Mouse (Mus musculus) forebrain, embryonic 12.5 days (tissue): Measurements from ENCODE around the gene Phospho1. TPM values are rescaled to one million over a fixed set of nuclear protein-coding genes. Genes with fewer than 3 reads are reported as not detected.
"Not testable (repeated sequence)": the region's sequence is repeated elsewhere in the genome, so short reads cannot be mapped to it uniquely, and the experiment has no call there.

Source experiments
- ATAC-seq: fragments of 200-750 bp; cut with Nextera tagmentation; 2 replicates; pipeline ENCODE4 v1.8.0; 2017; ENCODE audit warnings: moderate TSS enrichment; ENCODE audit not compliant: low FRiP score
- H3K27ac ChIP-seq: fragments of 300-500 bp; sonication (generic); 2 replicates; pipeline ENCODE4 v1.5.1; 2016; ENCODE audit warnings: mild to moderate bottlenecking
- H3K27me3 ChIP-seq: fragments of 300-500 bp; sonication (generic); 2 replicates; pipeline ENCODE4 v1.6.1; 2016; ENCODE audit warnings: mild to moderate bottlenecking
- H3K36me3 ChIP-seq: fragments of 300-500 bp; sonication (generic); replicated peaks from 2 replicates; pipeline ENCODE4 v1.6.1; 2016; ENCODE audit warnings: mild to moderate bottlenecking
- H3K4me1 ChIP-seq: fragments of 300-500 bp; sonication (generic); 2 replicates; pipeline ENCODE4 v1.6.1; 2016
- H3K4me2 ChIP-seq: fragments of 300-500 bp; sonication (generic); 2 replicates; pipeline ENCODE4 v1.6.1; 2016; ENCODE audit warnings: mild to moderate bottlenecking, moderate library complexity
- H3K4me3 ChIP-seq: fragments of 300-500 bp; sonication (generic); replicated peaks from 2 replicates; pipeline ENCODE4 v1.5.1; 2016; ENCODE audit warnings: mild to moderate bottlenecking
- H3K9ac ChIP-seq: fragments of 300-500 bp; sonication (generic); 2 replicates; pipeline ENCODE4 v1.6.1; 2016; ENCODE audit warnings: mild to moderate bottlenecking
- H3K9me3 ChIP-seq: fragments of 300-500 bp; sonication (generic); 2 replicates; pipeline ENCODE4 v1.6.1; 2016
- WGBS: fragments of 180-500 bp; shearing (Covaris S2); methylation state at CpG from one replicate; pipeline ENCODE4 v1.1.7; 2016; 5-methylcytosine and 5-hydroxymethylcytosine counted together
- polyA plus RNA-seq: library from polyadenylated mRNA; unstranded; fragments of >200 nt; fragmentation: Nextera tagmentation; extraction: Ambion mirVana; gene quantifications from 2 replicates; pipeline ENCODE4 v1.2.1, GENCODE M21; 2016

The Phospho1 gene
- polyA plus RNA-seq, 1 experiment from 2014 or later: not detected

GRCm38 (mm10) chr11:95857716-95858527, 33.6 kb downstream of the Phospho1 start:
- H3K4me2 ChIP-seq: peak overlapping the region; percentile 81
- no peaks in the 10 kb centered on the region for H3K9me3 ChIP-seq
- H3K4me3 ChIP-seq: peak overlapping the region; percentile 75
- H3K4me1 ChIP-seq: peaks cover 17% of the 10 kb centered on the region
- WGBS: 17% methylated on average over 21 of the region's 21 CpGs
- peak overlapping the region; percentile 70 for H3K9ac ChIP-seq
- peak overlapping the region; percentile 93 for H3K27ac ChIP-seq
- no peaks in the 10 kb centered on the region for H3K36me3 ChIP-seq
- H3K27me3 ChIP-seq: no peaks in the 10 kb centered on the region
- ATAC-seq: peak; percentile 18; the same call in 1 of the 2 replicates

GRCm38 (mm10) chr11:95858528-95859467, 34.5 kb downstream of the Phospho1 start:
- no peaks in the 10 kb centered on the region for H3K9me3 ChIP-seq
- H3K4me2 ChIP-seq: peak overlapping the region; percentile 81
- peak overlapping the region; percentile 70 for H3K9ac ChIP-seq
- peak; percentile 99 for ATAC-seq
- H3K27me3 ChIP-seq: no peaks in the 10 kb centered on the region
- peak overlapping the region; percentile 75 for H3K4me3 ChIP-seq
- H3K36me3 ChIP-seq: no peaks in the 10 kb centered on the region
- peak overlapping the region; percentile 93 for H3K27ac ChIP-seq
- peaks cover 17% of the 10 kb centered on the region for H3K4me1 ChIP-seq
- under 1% methylated on average over 58 of the region's 58 CpGs for WGBS

DNA sequence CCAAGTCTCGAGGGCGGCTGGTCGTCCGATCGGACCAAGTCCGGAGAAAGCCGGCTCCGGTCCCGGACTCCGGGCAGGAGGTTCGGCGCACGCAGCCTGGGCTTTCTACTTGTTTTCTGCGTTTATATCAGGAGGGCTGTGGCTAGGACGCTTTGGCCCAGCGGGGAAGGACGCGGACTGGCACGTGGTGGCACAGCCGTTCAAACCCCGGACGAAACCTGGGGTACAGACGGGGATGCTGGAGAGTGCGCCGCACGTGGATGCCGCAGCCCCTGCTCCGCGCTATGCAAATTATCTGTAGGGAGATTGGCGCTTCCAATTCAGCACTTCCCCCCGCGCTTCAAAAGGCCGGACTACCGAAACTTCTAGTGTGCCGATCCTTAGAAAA, 35.2 kb downstream of the Phospho1 start:
- peak overlapping the region; percentile 75 for H3K4me3 ChIP-seq
- no peaks in the 10 kb centered on the region for H3K27me3 ChIP-seq
- H3K4me2 ChIP-seq: peak overlapping the region; percentile 81
- peaks cover 17% of the 10 kb centered on the region for H3K4me1 ChIP-seq
- WGBS: under 1% methylated on average over 35 of the region's 35 CpGs
- no peaks in the 10 kb centered on the region for H3K36me3 ChIP-seq
- H3K27ac ChIP-seq: peak overlapping the region; percentile 93
- no peaks in the 10 kb centered on the region for H3K9me3 ChIP-seq
- peak; percentile 66 for ATAC-seq
- peak overlapping the region; percentile 70 for H3K9ac ChIP-seq

DNA sequence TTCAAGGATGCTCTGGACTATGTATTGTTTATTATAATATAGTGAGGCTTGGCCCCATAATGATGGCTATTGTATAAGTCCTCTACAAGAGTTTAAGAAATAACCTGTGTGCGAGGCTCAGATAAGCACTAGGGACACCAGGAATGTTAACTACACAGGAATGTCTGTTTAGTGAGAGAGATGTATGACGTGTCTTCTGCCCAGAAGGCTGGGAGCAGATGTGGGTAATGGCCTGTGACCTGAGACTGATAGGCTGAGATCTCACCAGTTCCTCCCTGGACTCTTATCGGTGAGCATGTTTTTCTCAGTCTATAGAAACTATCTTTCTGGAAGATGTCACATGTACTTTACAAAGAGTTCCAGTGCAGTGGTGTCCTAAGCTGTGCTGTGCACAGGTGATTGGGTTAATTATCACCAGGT, 35.8 kb downstream of the Phospho1 start:
- H3K4me1 ChIP-seq: peaks cover 17% of the 10 kb centered on the region
- H3K4me2 ChIP-seq: peak overlapping the region; percentile 81
- H3K9ac ChIP-seq: peak overlapping the region; percentile 70
- WGBS: 46% methylated on average over 3 of the region's 3 CpGs
- H3K27me3 ChIP-seq: no peaks in the 10 kb centered on the region
- no peaks in the 10 kb centered on the region for H3K36me3 ChIP-seq
- 0 out of 2 replicates have a peak overlapping the region, but pooled peaks have one; percentile 93 for H3K27ac ChIP-seq
- no peak for ATAC-seq
- H3K9me3 ChIP-seq: no peaks in the 10 kb centered on the region
- peak overlapping the region; percentile 75 for H3K4me3 ChIP-seq

GRCm38 (mm10) chr11:95861397-95861796, 37.1 kb downstream of the Phospho1 start:
- 96% methylated on average over 8 of the region's 8 CpGs for WGBS
- H3K9me3 ChIP-seq: no peaks in the 10 kb centered on the region
- ATAC-seq: no peak
- H3K9ac ChIP-seq: no peak overlapping the region
- no peak overlapping the region for H3K27ac ChIP-seq
- H3K36me3 ChIP-seq: no peaks in the 10 kb centered on the region
- no peak overlapping the region for H3K4me2 ChIP-seq
- H3K4me3 ChIP-seq: no peak overlapping the region
- no peaks in the 10 kb centered on the region for H3K27me3 ChIP-seq
- peaks cover 17% of the 10 kb centered on the region for H3K4me1 ChIP-seq

GRCm38 (mm10) chr11:95869442-95869841, 45.1 kb downstream of the Phospho1 start:
- Histone ChIP-seq H3K36me3 (no peaks in the 10 kb centered on the region), H3K9ac (no peak overlapping the region), H3K9me3 (no peaks in the 10 kb centered on the region), H3K27ac (no peak overlapping the region), H3K4me3 (no peak overlapping the region), H3K4me1 (no peaks in the 10 kb centered on the region), H3K4me2 (no peak overlapping the region), H3K27me3 (no peaks in the 10 kb centered on the region)
- no peak for ATAC-seq
- 82% methylated on average over 4 of the region's 4 CpGs for WGBS

DNA sequence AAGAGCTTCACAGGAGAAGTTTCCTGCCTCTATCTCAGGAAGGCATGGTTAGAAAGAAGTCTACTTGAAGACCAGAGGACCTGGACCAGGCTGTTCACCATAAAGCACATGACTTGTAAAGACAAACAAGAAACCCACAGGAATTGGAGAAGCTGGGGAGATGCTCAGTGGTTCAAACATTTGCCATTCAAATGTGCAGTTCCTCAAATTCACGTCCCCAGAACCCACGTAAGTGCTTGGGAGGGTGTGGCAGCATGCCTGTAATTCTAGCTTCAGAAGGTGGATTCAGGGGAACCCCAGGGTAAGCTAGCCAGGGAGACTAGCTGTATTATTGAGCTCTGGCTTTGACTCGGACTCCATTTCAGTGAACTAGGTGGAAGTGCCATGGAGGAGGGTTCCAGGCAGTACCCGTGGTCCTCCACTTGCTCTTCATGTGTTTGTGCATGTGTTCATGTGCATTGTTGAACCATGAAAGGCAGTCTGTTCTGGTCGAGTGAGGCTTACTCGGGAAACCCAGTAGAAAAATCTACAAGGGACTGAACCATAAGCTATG, 45.7 kb downstream of the Phospho1 start:
- no peak for ATAC-seq
- H3K9ac ChIP-seq: no peak overlapping the region
- H3K9me3 ChIP-seq: no peaks in the 10 kb centered on the region
- no peaks in the 10 kb centered on the region; the same call in 1 of the 2 replicates for H3K27me3 ChIP-seq
- no peak overlapping the region for H3K4me3 ChIP-seq
- no peak overlapping the region for H3K4me2 ChIP-seq
- no peaks in the 10 kb centered on the region for H3K4me1 ChIP-seq
- 78% methylated on average over 6 of the region's 6 CpGs for WGBS
- no peak overlapping the region for H3K27ac ChIP-seq
- no peaks in the 10 kb centered on the region for H3K36me3 ChIP-seq

DNA sequence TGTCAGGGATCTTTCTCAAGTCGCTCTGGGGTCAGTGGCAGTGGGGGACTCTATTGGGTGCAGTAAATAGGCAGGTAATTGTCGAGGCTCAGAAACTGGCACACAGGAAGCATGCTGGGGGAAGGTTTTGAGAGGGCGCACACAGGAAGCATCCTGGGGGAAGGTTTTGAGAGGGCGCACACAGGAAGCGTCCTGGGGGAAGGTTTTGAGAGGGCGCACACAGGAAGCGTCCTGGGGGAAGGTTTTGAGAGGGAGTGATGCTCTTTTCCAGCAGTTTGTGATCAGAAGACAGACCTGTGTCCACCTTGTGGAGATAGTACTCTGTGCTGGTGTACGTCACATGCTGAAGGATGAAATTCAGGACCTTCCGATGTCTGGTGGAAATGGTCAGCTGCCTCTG, 51.5 kb downstream of the Phospho1 start:
- ATAC-seq: no peak
- Histone ChIP-seq H3K36me3 (no peaks in the 10 kb centered on the region), H3K27me3 (peaks cover 3% of the 10 kb centered on the region; the same call in 1 of the 2 replicates), H3K9me3 (no peaks in the 10 kb centered on the region), H3K9ac (no peak overlapping the region), H3K4me2 (0 out of 2 replicates have a peak overlapping the region, but pooled peaks have one; percentile 4), H3K27ac (no peak overlapping the region), H3K4me3 (no peak overlapping the region), H3K4me1 (no peaks in the 10 kb centered on the region)
- 26% methylated on average over 9 of the region's 9 CpGs for WGBS

DNA sequence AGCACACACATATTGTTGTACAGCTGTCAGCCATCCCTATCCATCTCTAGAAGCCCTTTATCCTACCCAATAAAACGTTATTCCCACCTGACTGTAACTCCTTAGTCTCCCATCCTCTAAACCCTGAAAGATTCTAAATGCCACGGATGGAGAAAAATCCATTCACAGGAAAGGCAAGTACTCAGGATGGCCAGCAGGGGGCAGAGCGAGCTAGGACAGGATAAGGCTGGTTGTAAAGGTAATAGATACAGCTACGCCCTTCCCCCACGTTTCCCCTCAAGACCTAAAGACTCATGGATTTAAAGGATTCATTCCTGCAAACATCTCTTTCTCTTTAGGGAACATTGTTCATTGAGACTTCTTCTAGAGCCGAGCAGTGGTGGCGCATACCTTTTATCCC, 52.0 kb downstream of the Phospho1 start:
- WGBS: 24% methylated on average over 7 of the region's 7 CpGs
- Histone ChIP-seq H3K4me1 (no peaks in the 10 kb centered on the region), H3K4me3 (no peak overlapping the region), H3K9ac (no peak overlapping the region), H3K4me2 (0 out of 2 replicates have a peak overlapping the region, but pooled peaks have one; percentile 4), H3K27me3 (peaks cover 3% of the 10 kb centered on the region; the same call in 1 of the 2 replicates), H3K27ac (no peak overlapping the region), H3K36me3 (no peaks in the 10 kb centered on the region), H3K9me3 (no peaks in the 10 kb centered on the region)
- no peak for ATAC-seq

DNA sequence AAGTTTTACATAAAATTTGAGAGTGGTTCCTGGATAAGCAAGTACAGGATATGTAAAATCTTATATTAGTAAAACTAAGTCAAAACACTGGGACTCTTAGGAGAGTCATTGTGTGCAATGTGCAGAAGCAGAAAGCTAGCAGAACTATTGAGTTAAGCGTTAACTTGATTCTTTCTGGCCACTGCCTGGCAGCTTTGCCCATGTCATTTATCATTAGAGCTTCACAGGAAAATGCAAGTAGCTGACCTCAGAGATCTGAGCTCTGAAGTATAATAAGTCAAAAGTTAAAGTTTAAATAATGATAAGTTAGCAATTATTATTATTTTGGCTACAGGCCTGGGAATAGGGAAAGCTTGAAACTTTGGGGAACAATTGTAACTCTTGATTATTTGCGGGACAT, 55.6 kb downstream of the Phospho1 start:
- H3K9me3 ChIP-seq, H3K4me2 ChIP-seq, H3K27ac ChIP-seq, H3K9ac ChIP-seq, H3K36me3 ChIP-seq, ATAC-seq, H3K27me3 ChIP-seq, H3K4me3 ChIP-seq, H3K4me1 ChIP-seq: not testable (repeated sequence)
- WGBS: 92% methylated on average over 2 of the region's 2 CpGs
